Mouse (Mus musculus) liver, embryonic 11.5 days (tissue): ENCODE results near the gene Mettl9. TPM values are rescaled to one million over a fixed set of nuclear protein-coding genes. Genes with fewer than 3 reads are reported as not detected.

Experiments used
- ATAC-seq: fragments of 200-750 bp; cut with Nextera tagmentation; replicated peaks from 2 replicates; pipeline ENCODE4 v1.8.0; 2017; ENCODE audit warnings: moderate number of reproducible peaks, mild to moderate bottlenecking, moderate TSS enrichment, moderate library complexity; ENCODE audit not compliant: low FRiP score
- DNase-seq: peaks from one replicate; pipeline ENCODE4 v3.0.0-alpha.2; 2017; ENCODE audit warnings: low spot score
- H3K27ac ChIP-seq: fragments of 300-500 bp; sonication (generic); 2 replicates; pipeline ENCODE4 v1.5.1; 2014; ENCODE audit warnings: mild to moderate bottlenecking, low read depth, low read length, control low read depth
- H3K27me3 ChIP-seq: fragments of 300-500 bp; sonication (generic); replicated peaks from 2 replicates; pipeline ENCODE4 v1.6.1; 2014; ENCODE audit warnings: low read length, mixed read lengths; ENCODE audit not compliant: control insufficient read depth, insufficient read depth
- H3K36me3 ChIP-seq: fragments of 300-500 bp; sonication (generic); 2 replicates; pipeline ENCODE4 v1.6.1; 2014; ENCODE audit warnings: mild to moderate bottlenecking, low read length, moderate library complexity, mixed read lengths; ENCODE audit not compliant: control insufficient read depth, insufficient read depth
- H3K4me1 ChIP-seq: fragments of 300-500 bp; sonication (generic); replicated peaks from 2 replicates; pipeline ENCODE4 v1.6.1; 2014; ENCODE audit warnings: low read length, mixed read lengths; ENCODE audit not compliant: control insufficient read depth, insufficient read depth
- H3K4me2 ChIP-seq: fragments of 300-500 bp; sonication (generic); 2 replicates; pipeline ENCODE4 v1.6.1; 2014; ENCODE audit warnings: mild to moderate bottlenecking, control low read depth, moderate library complexity
- H3K4me3 ChIP-seq: fragments of 300-500 bp; sonication (generic); 2 replicates; pipeline ENCODE4 v1.5.1; 2014; ENCODE audit warnings: low read depth, low read length, control low read depth
- H3K9ac ChIP-seq: fragments of 300-500 bp; sonication (generic); 2 replicates; pipeline ENCODE4 v1.6.1; 2014; ENCODE audit warnings: low read depth, low read length, control low read depth
- H3K9me3 ChIP-seq: fragments of 300-500 bp; sonication (generic); 2 replicates; pipeline ENCODE4 v1.6.1; 2016; ENCODE audit warnings: low read length, inconsistent platforms, mixed read lengths; ENCODE audit not compliant: control insufficient read depth
- WGBS: fragments of 180-500 bp; shearing (Covaris S2); extraction: QIAGEN DNeasy Blood & Tissue Kit; methylation state at CpG from one replicate; pipeline ENCODE4 v1.1.7; 2014; 5-methylcytosine and 5-hydroxymethylcytosine counted together
- polyA plus RNA-seq: library from polyadenylated mRNA; unstranded; fragments of >200 nt; fragmentation: Nextera tagmentation; extraction: Ambion mirVana; gene quantifications from 2 replicates; pipeline ENCODE4 v1.2.1, GENCODE M21; 2014

Gene Mettl9
- 105 and 112 TPM in 2 replicates for polyA plus RNA-seq

- 4% methylated on average over 40 of the region's 43 CpGs for WGBS
- Histone ChIP-seq H3K4me1 (peaks cover 8% of the 10 kb centered on the region), H3K4me3 (peak within 1 kb of the TSS; percentile 97)
Observed at GRCm38 (mm10) chr7:121033856-121034652, at the start of gene Mettl9. TSS of gene Mettl9 (plus strand) at chr7:121034445.

DNA sequence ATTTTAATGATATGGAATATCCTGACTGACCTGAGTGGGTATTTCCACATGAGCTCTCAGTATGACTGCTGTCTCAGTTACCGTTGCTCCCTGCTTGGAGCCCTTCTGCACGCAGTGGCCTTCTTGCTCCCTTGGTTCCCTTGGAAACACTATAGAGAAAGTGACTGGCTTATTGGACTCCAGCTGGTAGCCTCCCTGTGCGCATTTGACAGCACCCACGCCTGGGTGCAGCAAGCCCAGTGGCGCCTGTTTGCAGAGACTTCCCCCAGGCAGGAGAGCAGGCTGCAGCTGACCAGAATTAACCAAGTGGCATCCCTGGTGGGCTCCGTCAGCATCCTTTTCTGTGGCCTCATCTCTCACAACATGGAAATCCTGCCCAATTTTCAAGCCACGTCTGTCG lies 43.1 kb upstream of the Mettl9 start:
- Histone ChIP-seq H3K4me3 (no peak overlapping the region), H3K27me3 (no peaks in the 10 kb centered on the region), H3K36me3 (no peaks in the 10 kb centered on the region), H3K27ac (no peak overlapping the region), H3K4me2 (no peak overlapping the region), H3K4me1 (no peaks in the 10 kb centered on the region), H3K9me3 (no peaks in the 10 kb centered on the region), H3K9ac (no peak overlapping the region)
- DNase-seq (no peak), ATAC-seq (no peak)
- WGBS: 76% methylated on average over 8 of the region's 8 CpGs

More at GRCm38 (mm10) chr7:121033856-121034652, at the start of gene Mettl9:
- DNase-seq (peak; percentile 98), ATAC-seq (peak; percentile 98)
- Histone ChIP-seq H3K9ac (peak within 1 kb of the TSS; percentile 98), H3K9me3 (no peaks in the 10 kb centered on the region), H3K4me2 (peak within 1 kb of the TSS; percentile 84), H3K27me3 (no peaks in the 10 kb centered on the region; the same call in 1 of the 2 replicates), H3K27ac (peak within 1 kb of the TSS; percentile 91), H3K36me3 (no peaks in the 10 kb centered on the region)

GRCm38 (mm10) chr7:120999021-120999530 lies 35.2 kb upstream of the Mettl9 start:
- no peak for ATAC-seq
- H3K9ac ChIP-seq: no peak overlapping the region
- DNase-seq: no peak
- WGBS: 68% methylated on average over 2 of the region's 2 CpGs
- H3K9me3 ChIP-seq: no peaks in the 10 kb centered on the region
- H3K36me3 ChIP-seq: no peaks in the 10 kb centered on the region
- H3K4me3 ChIP-seq: no peak overlapping the region
- no peaks in the 10 kb centered on the region for H3K4me1 ChIP-seq
- H3K4me2 ChIP-seq: no peak overlapping the region
- H3K27ac ChIP-seq: no peak overlapping the region
- no peaks in the 10 kb centered on the region for H3K27me3 ChIP-seq

DNA sequence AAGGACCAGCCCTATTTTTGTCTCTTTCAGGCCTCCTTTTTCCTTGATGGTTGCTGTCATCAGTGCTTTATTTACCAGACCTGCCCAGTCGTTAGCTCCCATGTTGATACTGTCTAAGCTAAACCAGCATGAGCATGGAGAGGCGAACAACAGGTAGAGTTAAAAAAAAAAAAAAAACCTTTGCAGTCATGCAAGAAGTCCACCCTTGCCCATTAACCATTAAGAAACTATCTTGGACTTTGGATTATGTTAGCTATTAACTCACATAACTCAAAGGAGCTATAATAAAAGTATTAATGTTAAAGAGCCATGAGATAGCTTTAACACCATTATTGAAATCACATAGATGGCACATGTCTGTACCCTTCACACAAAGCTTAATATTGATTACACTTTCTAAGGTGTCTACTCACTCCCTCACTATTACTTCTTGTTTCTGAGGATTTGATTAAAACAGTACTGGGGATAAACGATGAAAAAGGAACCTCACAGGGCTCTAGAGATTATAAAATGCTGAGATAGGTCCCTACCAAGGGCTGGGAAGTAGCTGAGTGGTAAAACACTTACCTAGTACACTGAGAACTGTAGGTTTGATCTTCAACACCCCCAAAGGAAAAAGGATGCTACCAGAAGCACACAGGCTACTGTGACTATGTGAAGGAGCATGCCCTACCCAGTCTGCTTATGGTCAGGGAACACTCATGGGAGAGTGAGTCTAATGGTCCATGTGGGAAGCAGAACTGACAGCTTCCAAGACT lies 34.0 kb upstream of the Mettl9 start:
- no peak for DNase-seq
- Histone ChIP-seq H3K4me2 (no peak overlapping the region), H3K27ac (no peak overlapping the region), H3K36me3 (no peaks in the 10 kb centered on the region), H3K4me3 (no peak overlapping the region), H3K9me3 (no peaks in the 10 kb centered on the region), H3K4me1 (no peaks in the 10 kb centered on the region), H3K9ac (no peak overlapping the region), H3K27me3 (no peaks in the 10 kb centered on the region)
- 63% methylated on average over 3 of the region's 3 CpGs for WGBS
- no peak for ATAC-seq

GRCm38 (mm10) chr7:121001879-121002278 lies 32.4 kb upstream of the Mettl9 start:
- Histone ChIP-seq H3K9me3 (no peaks in the 10 kb centered on the region), H3K4me3 (no peak overlapping the region), H3K9ac (no peak overlapping the region), H3K36me3 (no peaks in the 10 kb centered on the region), H3K27me3 (no peaks in the 10 kb centered on the region), H3K4me2 (no peak overlapping the region), H3K27ac (no peak overlapping the region), H3K4me1 (no peaks in the 10 kb centered on the region)
- WGBS: 79% methylated on average over 3 of the region's 3 CpGs
- no peak for ATAC-seq
- DNase-seq: no peak

- H3K4me3 ChIP-seq: no peak overlapping the region
- 85% methylated on average over 5 of the region's 5 CpGs for WGBS
- H3K4me1 ChIP-seq: no peaks in the 10 kb centered on the region
- no peak overlapping the region for H3K27ac ChIP-seq
- ATAC-seq (no peak), DNase-seq (no peak)
- no peaks in the 10 kb centered on the region for H3K36me3 ChIP-seq
- no peak overlapping the region for H3K4me2 ChIP-seq
- H3K9ac ChIP-seq: no peak overlapping the region
- H3K9me3 ChIP-seq: no peaks in the 10 kb centered on the region
- H3K27me3 ChIP-seq: no peaks in the 10 kb centered on the region
Observed at GRCm38 (mm10) chr7:121002407-121002928, 31.8 kb upstream of the Mettl9 start.

GRCm38 (mm10) chr7:121003793-121004418 lies 30.3 kb upstream of the Mettl9 start:
- 73% methylated on average over 4 of the region's 4 CpGs for WGBS
- DNase-seq (no peak), ATAC-seq (no peak)

More at GRCm38 (mm10) chr7:121003793-121004418, 30.3 kb upstream of the Mettl9 start:
- Histone ChIP-seq H3K9me3 (no peaks in the 10 kb centered on the region), H3K4me3 (no peak overlapping the region), H3K27ac (no peak overlapping the region), H3K4me2 (no peak overlapping the region), H3K36me3 (no peaks in the 10 kb centered on the region), H3K9ac (no peak overlapping the region), H3K27me3 (no peaks in the 10 kb centered on the region), H3K4me1 (no peaks in the 10 kb centered on the region)
